Mouse (Mus musculus): ENCODE results near the gene B4galt3. TPM values are rescaled to one million over a fixed set of nuclear protein-coding genes. Genes with fewer than 3 reads are reported as not detected.
A peak's percentile ranks its signal among the peaks of the same experiment; 100 is the strongest.

The B4galt3 gene
- total and polyA plus RNA-seq, 2 experiments from 2014 or later = 94.9 to 110 TPM

- TF ChIP-seq CTCF (IDR thresholded peaks at IDR 0.05) = no peak
- Histone ChIP-seq H3K4me2 (ENCODE audit: low read depth, low read length, poor library complexity, severe bottlenecking) (no peak overlapping the region), H3K36me3 (ENCODE audit: insufficient read depth, low read length) (no peaks in the 10 kb centered on the region), H3K4me3 (ENCODE audit: low read depth, low read length) (no peak overlapping the region), H3K27ac (ENCODE audit: low read depth, low read length) (no peak overlapping the region), H3K9ac (replicated peaks; ENCODE audit: low read length, poor library complexity, severe bottlenecking) (no peak overlapping the region), H3K27me3 (ENCODE audit: insufficient read depth, low read length) (no peaks in the 10 kb centered on the region), H3K9me3 (ENCODE audit: low read length) (no peaks in the 10 kb centered on the region), H3K4me1 (ENCODE audit: insufficient read depth, low read length) (no peaks in the 10 kb centered on the region)
- 86% methylated on average over 9 of the region's 9 CpGs for WGBS
- no peak for DNase-seq (ENCODE audit: low spot score)
- no peak for ATAC-seq (ENCODE audit: low FRiP score)
These were observed 12.3 kb upstream of the B4galt3 start for GRCm38 (mm10) chr1:171257781-171258180.

- Histone ChIP-seq H3K27me3 (ENCODE audit: insufficient read depth, low read length) (no peaks in the 10 kb centered on the region), H3K27ac (ENCODE audit: low read depth, low read length) (no peak overlapping the region), H3K9me3 (ENCODE audit: low read length) (no peaks in the 10 kb centered on the region), H3K9ac (replicated peaks; ENCODE audit: low read length, poor library complexity, severe bottlenecking) (no peak overlapping the region), H3K4me3 (ENCODE audit: low read depth, low read length) (no peak overlapping the region), H3K36me3 (ENCODE audit: insufficient read depth, low read length) (no peaks in the 10 kb centered on the region), H3K4me1 (ENCODE audit: insufficient read depth, low read length) (peaks cover 5% of the 10 kb centered on the region; the same call in 1 of the 2 replicates), H3K4me2 (ENCODE audit: low read depth, low read length, poor library complexity, severe bottlenecking) (no peak overlapping the region)
- WGBS = 87% methylated on average over 17 of the region's 17 CpGs
- no peak for ATAC-seq (ENCODE audit: low FRiP score)
- TF ChIP-seq CTCF (IDR thresholded peaks at IDR 0.05) = no peak
- no peak for DNase-seq (ENCODE audit: low spot score)
These were observed 11.2 kb upstream of the B4galt3 start for GRCm38 (mm10) chr1:171258921-171259320.

- Histone ChIP-seq H3K4me1 (ENCODE audit: insufficient read depth, low read length) (peaks cover 5% of the 10 kb centered on the region; the same call in 1 of the 2 replicates), H3K27ac (ENCODE audit: low read depth, low read length) (no peak overlapping the region), H3K9ac (replicated peaks; ENCODE audit: low read length, poor library complexity, severe bottlenecking) (no peak overlapping the region), H3K4me2 (ENCODE audit: low read depth, low read length, poor library complexity, severe bottlenecking) (no peak overlapping the region), H3K9me3 (ENCODE audit: low read length) (no peaks in the 10 kb centered on the region), H3K36me3 (ENCODE audit: insufficient read depth, low read length) (no peaks in the 10 kb centered on the region), H3K4me3 (ENCODE audit: low read depth, low read length) (no peak overlapping the region), H3K27me3 (ENCODE audit: insufficient read depth, low read length) (no peaks in the 10 kb centered on the region)
- no peak for TF ChIP-seq CTCF (IDR thresholded peaks at IDR 0.05)
- WGBS = 91% methylated on average over 3 of the region's 3 CpGs
- no peak for ATAC-seq (ENCODE audit: low FRiP score)
- DNase-seq (ENCODE audit: low spot score) = no peak
These were observed 9.8 kb upstream of the B4galt3 start for GRCm38 (mm10) chr1:171260316-171260715.

GRCm38 (mm10) chr1:171262594-171263130 lies 7.5 kb upstream of the B4galt3 start:
- Histone ChIP-seq H3K4me3 (ENCODE audit: low read depth, low read length) (peak overlapping the region; percentile 28), H3K9ac (replicated peaks; ENCODE audit: low read length, poor library complexity, severe bottlenecking) (peak overlapping the region; percentile 30), H3K4me1 (ENCODE audit: insufficient read depth, low read length) (peaks cover 5% of the 10 kb centered on the region; the same call in 1 of the 2 replicates), H3K27ac (ENCODE audit: low read depth, low read length) (peak overlapping the region; percentile 73), H3K27me3 (ENCODE audit: insufficient read depth, low read length) (no peaks in the 10 kb centered on the region), H3K9me3 (ENCODE audit: low read length) (no peaks in the 10 kb centered on the region), H3K4me2 (ENCODE audit: low read depth, low read length, poor library complexity, severe bottlenecking) (peak overlapping the region; percentile 51), H3K36me3 (ENCODE audit: insufficient read depth, low read length) (no peaks in the 10 kb centered on the region)
- peak; percentile 85 for DNase-seq (ENCODE audit: low spot score)
- no peak for TF ChIP-seq CTCF (IDR thresholded peaks at IDR 0.05)
- WGBS = 1% methylated on average over 8 of the region's 8 CpGs
- ATAC-seq (ENCODE audit: low FRiP score) = peak; percentile 79

GRCm38 (mm10) chr1:171263185-171263611 lies 6.9 kb upstream of the B4galt3 start:
- Histone ChIP-seq H3K36me3 (ENCODE audit: insufficient read depth, low read length) (no peaks in the 10 kb centered on the region), H3K27me3 (ENCODE audit: insufficient read depth, low read length) (no peaks in the 10 kb centered on the region), H3K9ac (replicated peaks; ENCODE audit: low read length, poor library complexity, severe bottlenecking) (no peak overlapping the region), H3K27ac (ENCODE audit: low read depth, low read length) (peak overlapping the region; percentile 59), H3K9me3 (ENCODE audit: low read length) (no peaks in the 10 kb centered on the region), H3K4me2 (ENCODE audit: low read depth, low read length, poor library complexity, severe bottlenecking) (peak overlapping the region; percentile 32), H3K4me3 (ENCODE audit: low read depth, low read length) (no peak overlapping the region), H3K4me1 (ENCODE audit: insufficient read depth, low read length) (peaks cover 5% of the 10 kb centered on the region; the same call in 1 of the 2 replicates)
- peak; percentile 93 for DNase-seq (ENCODE audit: low spot score)
- ATAC-seq (ENCODE audit: low FRiP score) = peak; percentile 95
- WGBS = 0% methylated on average over 2 of the region's 2 CpGs
- no peak for TF ChIP-seq CTCF (IDR thresholded peaks at IDR 0.05)

- Histone ChIP-seq H3K9ac (replicated peaks; ENCODE audit: low read length, poor library complexity, severe bottlenecking) (no peak overlapping the region), H3K4me3 (ENCODE audit: low read depth, low read length) (no peak overlapping the region), H3K4me2 (ENCODE audit: low read depth, low read length, poor library complexity, severe bottlenecking) (peak overlapping the region; percentile 32; the same call in 1 of the 2 replicates), H3K9me3 (ENCODE audit: low read length) (no peaks in the 10 kb centered on the region), H3K4me1 (ENCODE audit: insufficient read depth, low read length) (peaks cover 5% of the 10 kb centered on the region; the same call in 1 of the 2 replicates), H3K27ac (ENCODE audit: low read depth, low read length) (peak overlapping the region; percentile 59), H3K36me3 (ENCODE audit: insufficient read depth, low read length) (no peaks in the 10 kb centered on the region), H3K27me3 (ENCODE audit: insufficient read depth, low read length) (no peaks in the 10 kb centered on the region)
- DNase-seq (ENCODE audit: low spot score) (no peak), ATAC-seq (ENCODE audit: low FRiP score) (no peak)
- peak; percentile 40 for TF ChIP-seq CTCF (IDR thresholded peaks at IDR 0.05)
- WGBS = 84% methylated on average over 3 of the region's 3 CpGs
These were observed 6.3 kb upstream of the B4galt3 start for GRCm38 (mm10) chr1:171263666-171264461.

All from midbrain, postnatal 0 days (tissue).